8 mouse cellular contexts compared by ENCODE assay signal in genomic region chr2:128709264-128709663, GRCm38 (mm10). TPM values are rescaled to one million over a fixed set of nuclear protein-coding genes. Genes with fewer than 3 reads are reported as not detected.
A peak's percentile ranks its signal among the peaks of the same experiment; 100 is the strongest.
DNase-seq lines count a peak whose midpoint lies in the region; ATAC-seq and TF ChIP-seq lines count a peak whose summit lies in the region.
"Had no signal": no experiment of that assay in that cellular context is flagged by ENCODE, and none has a peak within 500 bp of the region (broad histone marks: within the 10 kb centered on the region; RNA-seq: fewer than 3 reads in every experiment).

No protein-coding gene starts in this region.

- no peak for TF ChIP-seq EP300 in heart, adult 2 months (IDR thresholded peaks at IDR 0.05; ENCODE audit: insufficient read depth, low read depth, low read length)

- TF ChIP-seq CTCF in layer of hippocampus, adult 2 months (conservative IDR thresholded peaks at IDR 0.05), result no peak
- no peak for TF ChIP-seq CTCF in heart, adult 2 months (IDR thresholded peaks at IDR 0.05)

- DNase-seq in layer of hippocampus, adult 2 months (ENCODE audit: low spot score in 2 of 2), result peak in 1 of 2 experiments; percentile 16
- no peak for DNase-seq in layer of hippocampus, adult 9-10 months (ENCODE audit: low spot score)
- DNase-seq in brain, adult 2 months (ENCODE audit: low read depth, low spot score), result peak; percentile 43
- DNase-seq in left cerebral cortex, postnatal 14 days (ENCODE audit: low spot score in 2 of 2), result peak; percentile 28 to 49
- no peak for DNase-seq in heart, adult 2 months
- no peak for DNase-seq in adrenal gland, postnatal 10 days
- DNase-seq: lung, adult 2 months had no signal

- no peak overlapping the region for H3K4me3 ChIP-seq in layer of hippocampus, adult 2 months
- H3K4me3 ChIP-seq in embryonic facial prominence, embryonic 12.5 days, result no peak overlapping the region
- H3K4me3 ChIP-seq in heart, adult 2 months, result no peak overlapping the region

- H3K27me3 ChIP-seq in embryonic facial prominence, embryonic 12.5 days, result no peaks in the 10 kb centered on the region
- H3K27me3 ChIP-seq in heart, adult 2 months (ENCODE audit: control insufficient read depth, insufficient read depth, low read length), result no peaks in the 10 kb centered on the region

- 0 out of 2 replicates have a peak, but pooled peaks cover 6% of the 10 kb centered on the region for H3K36me3 ChIP-seq in embryonic facial prominence, embryonic 12.5 days
- peaks cover 5% of the 10 kb centered on the region; the same call in 1 of the 2 replicates for H3K36me3 ChIP-seq in heart, adult 2 months (ENCODE audit: control insufficient read depth, insufficient read depth, low read length)

- H3K4me2 ChIP-seq in embryonic facial prominence, embryonic 12.5 days (replicated peaks), result no peak overlapping the region

- H3K9me3 ChIP-seq in embryonic facial prominence, embryonic 12.5 days, result no peaks in the 10 kb centered on the region

- ATAC-seq in embryonic facial prominence, embryonic 12.5 days (ENCODE audit: insufficient number of reproducible peaks, insufficient read depth, low FRiP score, low TSS enrichment), result no peak

- peaks cover 2% of the 10 kb centered on the region; the same call in 1 of the 2 replicates for H3K79me2 ChIP-seq in heart, adult 2 months (replicated peaks; ENCODE audit: control insufficient read depth, insufficient read depth, low read length)

- intact Hi-C loops in left cerebral cortex, postnatal 14 days (cut with DNase I), result no loop called here
- intact Hi-C loops in heart, adult 2 months (cut with DNase I), result no loop called here

- no peak for TF ChIP-seq POLR2A in heart, adult 2 months (IDR thresholded peaks at IDR 0.05; ENCODE audit: insufficient read depth, low read depth, low read length)

- 17% methylated on average over 6 of the region's 6 CpGs for WGBS in embryonic facial prominence, embryonic 12.5 days
- WGBS in heart, adult 2 months, result 65% methylated on average over 6 of the region's 6 CpGs

- peak overlapping the region; percentile 80 for H3K27ac ChIP-seq in layer of hippocampus, adult 2 months
- peak overlapping the region; percentile 61 for H3K27ac ChIP-seq in embryonic facial prominence, embryonic 12.5 days
- no peak overlapping the region for H3K27ac ChIP-seq in heart, adult 2 months

- peaks cover 29% of the 10 kb centered on the region for H3K4me1 ChIP-seq in embryonic facial prominence, embryonic 12.5 days
- no peaks in the 10 kb centered on the region; the same call in 1 of the 2 replicates for H3K4me1 ChIP-seq in heart, adult 2 months (ENCODE audit: control insufficient read depth, insufficient read depth, low read length)

- no peak overlapping the region for H3K9ac ChIP-seq in embryonic facial prominence, embryonic 12.5 days
- no peak overlapping the region for H3K9ac ChIP-seq in heart, adult 2 months (ENCODE audit: low read depth, low read length)

RNA-seq across cellular contexts. Expression of gene Mertk, which starts 10.5 kb away (rescaled TPM):
- total RNA-seq in layer of hippocampus, adult 2 months (2021), result 10 to 100 TPM; 36.0 to 38.5 TPM
- polyA plus RNA-seq in embryonic facial prominence, embryonic 12.5 days (2016; fragmentation: Nextera tagmentation; extraction: Ambion mirVana), result 14.0 and 15.0 TPM in 2 replicates
- total RNA-seq in left cerebral cortex, postnatal 14 days (2021), result 10 to 100 TPM; 20.8 to 33.7 TPM
- total RNA-seq in heart, adult 2 months (2021), result 1 to 10 TPM; 4.0 to 6.5 TPM
- polyA plus RNA-seq in heart, adult 2 months (2012; rRNA removed), result 2.5 and 3.3 TPM in 2 replicates
- total RNA-seq in adrenal gland, postnatal 10 days (2021), result 10 to 100 TPM in 1 of 2 experiments, 1 to 10 TPM in 1; 10.0 to 12.9 TPM

RNA-seq across cellular contexts. Expression of gene Anapc1, which starts 22.1 kb away (rescaled TPM):
- 10 to 100 TPM; 63.8 to 70.4 TPM for total RNA-seq in layer of hippocampus, adult 2 months (2021)
- 84.0 and 86.6 TPM in 2 replicates for polyA plus RNA-seq in embryonic facial prominence, embryonic 12.5 days (2016; fragmentation: Nextera tagmentation; extraction: Ambion mirVana)
- 10 to 100 TPM; 62.2 to 64.9 TPM for total RNA-seq in left cerebral cortex, postnatal 14 days (2021)
- total RNA-seq in heart, adult 2 months (2021), result 10 to 100 TPM; 39.4 to 45.5 TPM
- polyA plus RNA-seq in heart, adult 2 months (2012; rRNA removed), result 31.0 and 33.4 TPM in 2 replicates
- 10 to 100 TPM; 60.5 to 85.7 TPM for total RNA-seq in adrenal gland, postnatal 10 days (2021)

Comparison
In these comparisons a context has a peak if more than half of its experiments do, and no peak if none do; other contexts are left out.
1. DNase-seq: peak in brain, adult 2 months (single experiment) and left cerebral cortex, postnatal 14 days (2 of 2); none in layer of hippocampus, adult 9-10 months (single experiment), heart, adult 2 months (0 of 2) and adrenal gland, postnatal 10 days (single experiment).